Mouse (Mus musculus) liver, postnatal 0 days (tissue): ENCODE measurements at regions not wholly inside any gene's neighbourhood (a gene's known extent, or its start where the extent isn't known, plus 50 kb on each side); places are given as distances from the start of the nearest gene placed in this dataset.

Experiments
- CTCF ChIP-seq: sonication (generic); IDR thresholded peaks from 2 replicates; pipeline ENCODE4 v1.5.1; 2016; ENCODE audit warnings: antibody characterized with exemption, low read depth
- EP300 ChIP-seq: IDR thresholded peaks from 2 replicates; pipeline ENCODE4 v1.6.1; 2016; ENCODE audit warnings: antibody characterized with exemption, low read depth, mild to moderate bottlenecking

- no peak for TF ChIP-seq CTCF
- TF ChIP-seq EP300: no peak
These were observed 86.3 kb upstream of the Pax2 start for GRCm38 (mm10) chr19:44669535-44669958.
